Mouse (Mus musculus): ENCODE results near the gene Tab1. TPM values are rescaled to one million over a fixed set of nuclear protein-coding genes. Genes with fewer than 3 reads are reported as not detected.

Gene Tab1
- polyA plus RNA-seq, 1 experiment: 50.0 TPM

DNA sequence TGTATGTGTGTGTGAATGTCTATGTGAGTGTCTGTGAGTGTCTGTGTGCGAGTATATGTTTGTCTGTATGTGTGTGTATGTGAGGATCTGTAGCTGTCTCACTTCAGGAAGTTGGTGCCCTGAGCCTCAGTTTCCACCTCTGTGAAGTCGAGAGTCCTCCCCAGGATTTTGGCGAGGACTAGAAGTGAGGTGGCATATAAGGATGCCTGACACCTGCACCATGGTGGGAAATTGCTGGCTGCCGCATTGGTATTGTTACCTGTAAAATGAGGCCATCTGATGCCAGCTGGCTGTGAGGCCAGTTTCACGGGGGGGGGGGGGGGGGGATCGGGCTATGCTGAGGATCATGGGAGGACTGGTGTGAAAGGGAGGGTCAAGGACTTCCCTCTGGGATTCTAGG is 42.8 kb downstream of the Tab1 start:
- Histone ChIP-seq H3K4me1 (ENCODE audit: control insufficient read depth, insufficient read depth, low read length) (peaks cover 39% of the 10 kb centered on the region), H3K27me3 (ENCODE audit: control insufficient read depth, insufficient read depth, low read length) (no peaks in the 10 kb centered on the region), H3K27ac (ENCODE audit: insufficient read depth, low read length) (peak overlapping the region; percentile 86), H3K4me3 (replicated peaks; ENCODE audit: insufficient read depth, low read depth, low read length) (peak overlapping the region; percentile 96)
- no peak for TF ChIP-seq POLR2A (IDR thresholded peaks at IDR 0.05; ENCODE audit: borderline replicate concordance, insufficient read depth, low read length)
- DNase-seq: peak in 1 of 2 experiments; percentile 48
- WGBS: 13% methylated on average over 5 of the region's 6 CpGs

- no peak for TF ChIP-seq CTCF (IDR thresholded peaks at IDR 0.05; ENCODE audit: borderline replicate concordance, insufficient read depth, low read depth, low read length)
- no peak for TF ChIP-seq POLR2A (IDR thresholded peaks at IDR 0.05; ENCODE audit: borderline replicate concordance, insufficient read depth, low read length)
- no peak for DNase-seq
- Histone ChIP-seq H3K4me3 (replicated peaks; ENCODE audit: insufficient read depth, low read depth, low read length) (no peak overlapping the region), H3K27ac (ENCODE audit: insufficient read depth, low read length) (no peak overlapping the region), H3K27me3 (ENCODE audit: control insufficient read depth, insufficient read depth, low read length) (no peaks in the 10 kb centered on the region), H3K4me1 (ENCODE audit: control insufficient read depth, insufficient read depth, low read length) (peaks cover 36% of the 10 kb centered on the region)
- 31% methylated on average over 7 of the region's 7 CpGs for WGBS
Measured at GRCm38 (mm10) chr15:80181561-80181960, 48.6 kb downstream of the Tab1 start.

DNA sequence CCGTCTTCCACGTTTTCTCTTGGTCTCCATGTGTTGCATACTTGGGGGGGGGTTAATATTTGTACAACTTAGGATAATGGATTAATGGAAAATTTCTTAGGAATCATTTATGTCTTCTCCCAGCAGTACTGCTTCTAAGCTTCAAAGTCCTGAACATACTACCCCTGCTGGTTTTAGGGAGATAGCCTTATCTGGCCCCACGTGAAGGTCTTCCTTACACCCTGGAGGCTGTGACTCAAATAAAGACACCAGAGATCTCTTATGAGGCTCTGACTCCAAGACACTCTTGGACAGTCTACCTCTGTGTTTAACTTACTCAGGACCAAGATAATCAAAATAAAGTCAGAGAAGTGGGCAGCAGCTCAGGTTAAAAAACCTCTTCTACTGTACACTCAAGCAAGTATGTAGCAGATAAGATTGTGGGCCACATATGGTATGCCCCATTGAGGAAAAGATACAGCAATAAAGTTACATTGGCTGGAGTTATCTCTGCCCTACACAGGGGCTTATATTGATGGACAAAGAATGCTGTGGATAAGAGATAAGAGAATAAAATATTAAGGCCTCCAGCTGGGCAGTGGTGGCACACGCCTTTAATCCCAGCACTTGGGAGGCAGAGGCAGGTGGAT is 49.3 kb downstream of the Tab1 start:
- Histone ChIP-seq H3K27ac (ENCODE audit: insufficient read depth, low read length) (no peak overlapping the region), H3K27me3 (ENCODE audit: control insufficient read depth, insufficient read depth, low read length) (no peaks in the 10 kb centered on the region), H3K4me3 (replicated peaks; ENCODE audit: insufficient read depth, low read depth, low read length) (no peak overlapping the region), H3K4me1 (ENCODE audit: control insufficient read depth, insufficient read depth, low read length) (peaks cover 33% of the 10 kb centered on the region)
- WGBS: 44% methylated on average over 4 of the region's 4 CpGs
- no peak for DNase-seq
- TF ChIP-seq POLR2A (IDR thresholded peaks at IDR 0.05; ENCODE audit: borderline replicate concordance, insufficient read depth, low read length): no peak
- TF ChIP-seq CTCF (IDR thresholded peaks at IDR 0.05; ENCODE audit: borderline replicate concordance, insufficient read depth, low read depth, low read length): no peak

DNA sequence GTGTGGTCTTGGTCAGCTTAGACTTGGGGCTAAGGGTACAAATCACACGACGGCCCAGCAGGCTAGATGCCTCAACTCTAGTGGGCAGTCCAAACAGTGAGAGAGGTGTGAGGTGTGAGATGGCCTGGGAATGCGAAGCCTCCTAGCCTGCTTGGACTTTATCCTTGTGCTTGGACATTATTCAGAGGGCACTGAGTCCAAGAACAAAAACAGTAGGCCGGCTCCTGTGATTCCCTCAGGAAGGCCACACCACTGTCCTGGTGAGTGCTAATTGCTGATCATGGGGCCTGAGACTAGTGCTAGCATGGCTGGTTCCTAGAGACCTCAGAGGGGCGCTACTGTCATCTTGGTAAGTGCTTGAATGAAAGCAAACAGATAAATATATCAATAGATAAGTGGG is 56.0 kb downstream of the Tab1 start:
- H3K4me1 ChIP-seq (ENCODE audit: control insufficient read depth, insufficient read depth, low read length): peaks cover 58% of the 10 kb centered on the region
- 45% methylated on average over 5 of the region's 5 CpGs for WGBS
- no peak overlapping the region for H3K4me3 ChIP-seq (replicated peaks; ENCODE audit: insufficient read depth, low read depth, low read length)
- H3K27ac ChIP-seq (ENCODE audit: insufficient read depth, low read length): peak overlapping the region; percentile 16; the same call in 1 of the 2 replicates
- no peak for DNase-seq
- H3K27me3 ChIP-seq (ENCODE audit: control insufficient read depth, insufficient read depth, low read length): no peaks in the 10 kb centered on the region
- no peak for TF ChIP-seq POLR2A (IDR thresholded peaks at IDR 0.05; ENCODE audit: borderline replicate concordance, insufficient read depth, low read length)
- no peak for TF ChIP-seq CTCF (IDR thresholded peaks at IDR 0.05; ENCODE audit: borderline replicate concordance, insufficient read depth, low read depth, low read length)

GRCm38 (mm10) chr15:80190075-80190474 is 57.1 kb downstream of the Tab1 start:
- H3K27me3 ChIP-seq (ENCODE audit: control insufficient read depth, insufficient read depth, low read length): no peaks in the 10 kb centered on the region
- DNase-seq: peak in 1 of 2 experiments; percentile 20
- no peak overlapping the region for H3K4me3 ChIP-seq (replicated peaks; ENCODE audit: insufficient read depth, low read depth, low read length)
- H3K4me1 ChIP-seq (ENCODE audit: control insufficient read depth, insufficient read depth, low read length): peaks cover 63% of the 10 kb centered on the region
- 74% methylated on average over 4 of the region's 4 CpGs for WGBS
- TF ChIP-seq CTCF (IDR thresholded peaks at IDR 0.05; ENCODE audit: borderline replicate concordance, insufficient read depth, low read depth, low read length): no peak
- no peak for TF ChIP-seq POLR2A (IDR thresholded peaks at IDR 0.05; ENCODE audit: borderline replicate concordance, insufficient read depth, low read length)
- peak overlapping the region; percentile 77 for H3K27ac ChIP-seq (ENCODE audit: insufficient read depth, low read length)

- TF ChIP-seq POLR2A (IDR thresholded peaks at IDR 0.05; ENCODE audit: borderline replicate concordance, insufficient read depth, low read length): no peak
- TF ChIP-seq CTCF (IDR thresholded peaks at IDR 0.05; ENCODE audit: borderline replicate concordance, insufficient read depth, low read depth, low read length): no peak
- Histone ChIP-seq H3K27me3 (ENCODE audit: control insufficient read depth, insufficient read depth, low read length) (no peaks in the 10 kb centered on the region), H3K27ac (ENCODE audit: insufficient read depth, low read length) (no peak overlapping the region), H3K4me1 (ENCODE audit: control insufficient read depth, insufficient read depth, low read length) (peaks cover 68% of the 10 kb centered on the region), H3K4me3 (replicated peaks; ENCODE audit: insufficient read depth, low read depth, low read length) (no peak overlapping the region)
- no peak for DNase-seq
- 71% methylated on average over 8 of the region's 8 CpGs for WGBS
Measured at GRCm38 (mm10) chr15:80191585-80192245, 58.8 kb downstream of the Tab1 start.

- no peak for DNase-seq
- Histone ChIP-seq H3K27ac (ENCODE audit: insufficient read depth, low read length) (no peak overlapping the region), H3K4me3 (replicated peaks; ENCODE audit: insufficient read depth, low read depth, low read length) (no peak overlapping the region), H3K27me3 (ENCODE audit: control insufficient read depth, insufficient read depth, low read length) (no peaks in the 10 kb centered on the region), H3K4me1 (ENCODE audit: control insufficient read depth, insufficient read depth, low read length) (peaks cover 68% of the 10 kb centered on the region)
- no peak for TF ChIP-seq POLR2A (IDR thresholded peaks at IDR 0.05; ENCODE audit: borderline replicate concordance, insufficient read depth, low read length)
- TF ChIP-seq CTCF (IDR thresholded peaks at IDR 0.05; ENCODE audit: borderline replicate concordance, insufficient read depth, low read depth, low read length): no peak
- 49% methylated on average over 6 of the region's 6 CpGs for WGBS
Measured at GRCm38 (mm10) chr15:80192246-80192585, 59.3 kb downstream of the Tab1 start.

- Histone ChIP-seq H3K4me3 (replicated peaks; ENCODE audit: insufficient read depth, low read depth, low read length) (no peak overlapping the region), H3K27me3 (ENCODE audit: control insufficient read depth, insufficient read depth, low read length) (no peaks in the 10 kb centered on the region), H3K4me1 (ENCODE audit: control insufficient read depth, insufficient read depth, low read length) (peaks cover 65% of the 10 kb centered on the region), H3K27ac (ENCODE audit: insufficient read depth, low read length) (no peak overlapping the region)
- TF ChIP-seq POLR2A (IDR thresholded peaks at IDR 0.05; ENCODE audit: borderline replicate concordance, insufficient read depth, low read length) (no peak), CTCF (IDR thresholded peaks at IDR 0.05; ENCODE audit: borderline replicate concordance, insufficient read depth, low read depth, low read length) (no peak)
- WGBS: 49% methylated on average over 7 of the region's 7 CpGs
- no peak for DNase-seq
Measured at GRCm38 (mm10) chr15:80192847-80193246, 59.9 kb downstream of the Tab1 start.

All from cerebellum, adult 2 months (tissue).